Mouse (Mus musculus) adrenal gland, adult 8-10 months (tissue): ENCODE measurements around the gene Tex261. TPM values are rescaled to one million over a fixed set of nuclear protein-coding genes. Genes with fewer than 3 reads are reported as not detected.

Experiments
- DNase-seq: peaks from one replicate; pipeline ENCODE4 v3.0.0; 2022
- total RNA-seq, 4 experiments: library from RNA; stranded (reverse); gene quantifications; 2 replicates each; pipeline ENCODE4 v1.2.4; 2022

Tex261 gene
- total RNA-seq, 4 experiments from 2014 or later: 121 to 139 (median 124) TPM

GRCm38 (mm10) chr6:83756051-83756450 is 19.6 kb downstream of the Tex261 start:
- no peak for DNase-seq

DNA sequence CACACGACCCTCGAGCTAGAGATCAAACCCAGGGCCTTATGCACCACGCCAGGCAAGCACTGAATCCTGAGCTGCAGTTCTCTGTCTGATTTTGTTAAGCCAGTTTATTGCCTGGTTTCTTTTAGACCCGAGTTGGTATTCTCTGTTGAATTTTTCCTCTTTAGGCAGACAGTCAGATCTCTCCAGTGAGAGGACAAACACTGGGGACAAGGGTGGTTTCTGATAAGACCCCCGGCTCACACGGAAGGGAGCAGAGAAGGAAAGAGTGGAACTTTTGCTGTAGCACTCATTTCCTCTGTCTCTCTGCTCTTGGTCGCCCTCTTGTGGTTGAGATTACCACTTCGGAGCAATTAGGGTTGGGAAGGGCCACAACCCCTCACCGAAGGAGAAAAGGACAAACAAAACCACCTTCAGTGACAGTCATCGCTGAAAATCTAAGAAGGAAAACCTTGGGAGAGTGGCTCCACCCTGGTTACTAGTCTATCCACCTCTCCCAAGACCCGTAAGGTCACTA is 25.4 kb downstream of the Tex261 start:
- no peak for DNase-seq

DNA sequence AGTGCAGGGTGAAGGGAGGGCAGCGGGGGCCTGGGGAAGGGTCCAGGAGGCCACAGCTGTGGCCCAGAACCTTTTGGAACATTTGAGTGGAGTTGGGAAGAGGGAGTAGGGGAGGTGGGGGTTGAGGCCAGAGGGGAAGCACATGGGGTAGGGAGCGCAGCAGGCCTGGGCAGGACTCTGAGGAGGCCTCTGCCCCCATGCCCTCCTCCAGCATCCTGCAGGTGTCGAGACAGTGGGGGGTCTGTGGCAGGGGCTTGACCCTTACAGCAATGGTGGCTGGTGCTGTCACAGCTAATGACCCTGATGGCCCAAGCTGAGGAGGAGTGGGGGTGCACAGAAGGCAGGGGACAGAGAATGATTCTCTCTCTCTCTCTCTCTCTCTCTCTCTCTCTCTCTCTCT is 26.3 kb downstream of the Tex261 start:
- DNase-seq: no peak

GRCm38 (mm10) chr6:83745466-83745865 is 30.1 kb downstream of the Tex261 start:
- DNase-seq: no peak

- no peak for DNase-seq
These were observed 31.1 kb downstream of the Tex261 start for GRCm38 (mm10) chr6:83744557-83744956.

GRCm38 (mm10) chr6:83744126-83744525 is 31.5 kb downstream of the Tex261 start:
- DNase-seq: no peak

DNA sequence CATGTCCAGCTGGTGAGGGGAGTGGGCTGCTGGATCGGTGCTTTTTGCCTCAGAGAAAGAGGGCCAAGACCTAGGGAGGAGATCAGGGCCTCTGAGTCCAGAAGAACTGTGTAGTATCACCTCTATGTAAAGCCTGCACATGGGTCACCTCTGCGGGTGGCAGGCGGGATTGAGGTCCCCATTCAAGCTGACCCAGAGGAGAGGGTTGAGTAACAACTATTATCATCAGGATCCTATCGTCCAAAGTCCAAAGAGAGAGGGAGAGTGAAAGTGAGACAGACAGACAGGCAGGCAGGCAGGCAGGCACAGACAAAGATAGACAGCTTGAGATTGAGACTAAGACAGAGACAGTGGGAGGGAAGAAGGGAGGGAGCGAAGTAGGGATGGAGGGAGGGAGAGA is 32.4 kb downstream of the Tex261 start:
- DNase-seq: no peak

DNA sequence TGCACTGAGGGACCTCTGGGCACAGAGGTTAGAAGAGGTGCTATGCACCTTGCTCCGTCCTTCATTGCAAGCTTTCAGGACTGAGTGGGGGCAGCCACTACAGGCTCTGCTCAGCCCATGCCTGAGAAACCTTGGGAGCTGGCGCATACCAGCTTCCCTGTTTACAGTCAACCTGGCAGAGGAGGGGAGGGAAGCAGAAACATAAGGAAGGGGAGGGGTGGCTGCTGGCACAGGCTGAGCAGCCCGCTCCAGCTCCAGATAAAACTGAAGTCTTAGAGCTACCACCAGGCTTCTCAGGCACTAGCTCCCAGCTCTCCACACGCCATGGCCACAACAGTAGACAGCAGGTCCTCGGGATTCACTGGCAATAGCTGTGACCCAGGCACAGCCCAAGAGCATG is 32.9 kb downstream of the Tex261 start, which contains the start of gene Atp6v1b1:
Gene Atp6v1b1 (plus strand): TSS at position 230 of the 400 bp plus-strand sequence.
- no peak for DNase-seq

GRCm38 (mm10) chr6:83738596-83738995 is 37.0 kb downstream of the Tex261 start:
- no peak for DNase-seq

- DNase-seq: no peak
These were observed 38.3 kb downstream of the Tex261 start for GRCm38 (mm10) chr6:83737311-83737710.

DNA sequence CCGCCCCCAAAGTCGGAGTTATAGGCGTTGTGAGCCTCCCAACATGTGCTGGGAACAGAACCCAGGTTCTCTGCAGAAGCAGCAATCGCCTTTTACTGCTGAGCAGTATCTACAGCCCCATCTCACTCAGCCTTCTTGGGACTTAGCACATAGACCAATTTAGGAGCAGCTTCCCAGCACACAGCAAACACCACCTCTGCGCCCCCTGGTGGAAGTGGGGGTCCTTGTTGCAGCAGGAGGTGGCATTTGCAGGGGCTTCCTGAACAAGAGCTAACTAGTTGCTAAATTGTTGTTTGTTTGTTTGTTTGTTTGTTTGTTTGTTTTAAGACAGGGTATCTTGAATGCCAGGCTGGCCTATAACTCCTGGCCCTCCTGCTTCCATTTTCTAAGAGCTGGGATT is 44.5 kb downstream of the Tex261 start:
- DNase-seq: peak; percentile 37

DNA sequence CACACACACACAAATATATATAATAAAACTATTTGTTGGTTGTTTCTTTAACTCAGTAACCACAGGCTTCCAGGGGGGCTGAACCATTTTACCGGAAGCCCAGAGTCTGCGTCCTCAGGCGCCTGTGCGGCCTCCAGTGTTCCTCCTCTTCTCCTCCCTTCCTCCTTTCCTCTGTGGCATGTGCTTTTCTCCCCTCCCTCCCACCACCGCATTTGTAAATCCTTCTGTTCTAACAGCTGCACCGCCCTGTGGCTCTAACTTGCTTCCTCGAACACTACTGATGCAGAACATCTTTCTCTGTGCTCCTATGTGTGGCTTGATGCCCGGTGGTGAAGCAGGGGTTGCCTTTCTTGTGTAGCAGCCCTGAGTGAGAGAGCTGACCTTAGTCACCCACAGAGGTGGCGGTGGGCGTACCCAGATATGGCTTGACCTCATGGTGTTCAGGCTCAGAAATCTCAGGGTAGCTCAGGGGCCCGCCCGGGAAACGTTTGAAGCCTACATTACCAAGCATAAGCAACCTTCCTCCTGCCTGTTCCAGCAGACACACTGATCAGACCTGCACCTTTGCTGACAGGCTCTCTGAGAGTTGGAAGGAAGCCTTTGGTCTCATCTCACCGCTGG is 46.2 kb downstream of the Tex261 start:
- no peak for DNase-seq

- no peak for DNase-seq
These were observed 47.1 kb downstream of the Tex261 start for GRCm38 (mm10) chr6:83728488-83728887.

DNA sequence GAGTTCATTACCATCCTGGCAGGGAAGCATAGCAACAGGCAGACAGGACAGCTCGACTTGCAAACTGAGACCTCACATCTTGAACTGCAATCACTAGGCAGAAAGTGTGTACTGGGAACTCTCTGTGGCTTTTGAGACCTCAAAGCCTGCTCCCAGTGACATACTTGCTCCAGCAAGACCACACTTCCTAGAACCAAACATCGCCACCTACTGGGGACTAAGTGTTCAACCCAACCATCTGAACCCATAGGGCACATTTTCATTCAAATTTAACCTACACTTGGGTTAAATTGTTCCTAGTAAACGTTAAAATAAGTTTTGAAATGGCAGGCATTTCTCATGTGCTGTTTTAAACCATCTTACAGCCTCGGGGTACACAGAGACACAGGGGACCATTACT is 48.4 kb downstream of the Tex261 start:
- no peak for DNase-seq

GRCm38 (mm10) chr6:83722526-83722925 is 53.1 kb downstream of the Tex261 start:
- no peak for DNase-seq

Other genes starting within 250 kb of the Tex261 start
- gene Actg2, start 239.5 kb downstream of the Tex261 start, total RNA-seq: under 1 TPM in 3 of 4 experiments, not detected in 1; 0.28 to 0.52 (median 0.30) TPM
- gene Stambp, start 203.1 kb downstream of the Tex261 start, total RNA-seq: 10 to 100 TPM; 24.0 to 33.4 (median 28.3) TPM
- gene Clec4f, start 119.6 kb downstream of the Tex261 start, total RNA-seq: not detected
- under 1 TPM in 2 of 4 experiments, not detected in 2; 0.20 to 0.22 TPM for gene Cd207, start 98.0 kb downstream of the Tex261 start, total RNA-seq
- gene Vax2, start 64.5 kb downstream of the Tex261 start, total RNA-seq: not detected
- gene Atp6v1b1, start 32.8 kb downstream of the Tex261 start, total RNA-seq: not detected
- under 1 TPM in 2 of 4 experiments, not detected in 2; 0.37 to 0.38 TPM for gene Ankrd53, start 13.2 kb downstream of the Tex261 start, total RNA-seq
- gene Nagk, start 19.2 kb upstream of the Tex261 start, total RNA-seq: 10 to 100 TPM; 55.2 to 72.7 (median 69.2) TPM
- 10 to 100 TPM; 35.0 to 47.3 (median 40.5) TPM for gene Paip2b, start 55.9 kb upstream of the Tex261 start, total RNA-seq
- gene Zfp638, start 91.3 kb upstream of the Tex261 start, total RNA-seq: 100 to 1,000 TPM in 3 of 4 experiments, 10 to 100 TPM in 1; 85.0 to 116 (median 106) TPM
- gene Dysf, start 232.8 kb upstream of the Tex261 start, total RNA-seq: 10 to 100 TPM; 46.1 to 59.1 (median 51.7) TPM